Mouse (Mus musculus): ENCODE measurements around the gene Dgkg. TPM values are rescaled to one million over a fixed set of nuclear protein-coding genes. Genes with fewer than 3 reads are reported as not detected.

Dgkg gene
- total and polyA plus RNA-seq, 3 experiments: 0.33 TPM; not detected in 2

DNA sequence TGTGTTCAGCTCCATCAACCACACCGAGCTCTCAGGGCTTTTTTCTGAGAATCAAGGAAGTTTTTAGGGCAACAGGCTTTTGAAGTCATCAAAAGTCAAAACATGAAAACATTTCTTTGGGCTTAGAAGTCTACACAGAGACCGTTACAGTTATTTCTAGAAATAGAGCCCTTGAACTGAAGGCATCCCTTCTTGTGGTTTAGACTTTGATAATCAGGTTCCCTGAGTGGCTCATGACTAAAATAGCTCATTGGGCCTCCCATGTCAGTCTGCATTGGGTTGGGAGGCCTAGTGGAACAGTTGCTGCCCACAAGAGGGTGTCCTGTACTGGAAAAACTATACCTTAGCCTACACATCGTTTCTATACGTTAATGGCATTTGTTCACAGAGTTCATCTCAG is 130.6 kb downstream of the Dgkg start:
- H3K36me3 ChIP-seq (replicated peaks): no peaks in the 10 kb centered on the region
- TF ChIP-seq POLR2AphosphoS5 (IDR thresholded peaks at IDR 0.05; ENCODE audit: insufficient replicate concordance, low read depth, low read length) (no peak), TAL1 (conservative IDR thresholded peaks at IDR 0.05; ENCODE audit: low read depth, low read length) (no peak), GATA2 (IDR thresholded peaks at IDR 0.05; ENCODE audit: borderline replicate concordance, low read depth, low read length) (no peak), GATA1 (IDR thresholded peaks at IDR 0.05; ENCODE audit: borderline replicate concordance, low read length) (no peak), CTCF (IDR thresholded peaks at IDR 0.05; ENCODE audit: low read depth, low read length) (no peak)
- H3K27me3 ChIP-seq (ENCODE audit: insufficient read depth, low read length): no peaks in the 10 kb centered on the region
- no peak overlapping the region for H3K4me3 ChIP-seq (ENCODE audit: low read depth, low read length)
- ATAC-seq (ENCODE audit: extremely low read depth, insufficient number of reproducible peaks, low FRiP score, poor library complexity, severe bottlenecking) (no peak), DNase-seq (ENCODE audit: low spot score) (no peak)
- no peaks in the 10 kb centered on the region for H3K4me1 ChIP-seq (ENCODE audit: insufficient read depth, low read depth, low read length)
- no peaks in the 10 kb centered on the region for H3K9me3 ChIP-seq (replicated peaks)

DNA sequence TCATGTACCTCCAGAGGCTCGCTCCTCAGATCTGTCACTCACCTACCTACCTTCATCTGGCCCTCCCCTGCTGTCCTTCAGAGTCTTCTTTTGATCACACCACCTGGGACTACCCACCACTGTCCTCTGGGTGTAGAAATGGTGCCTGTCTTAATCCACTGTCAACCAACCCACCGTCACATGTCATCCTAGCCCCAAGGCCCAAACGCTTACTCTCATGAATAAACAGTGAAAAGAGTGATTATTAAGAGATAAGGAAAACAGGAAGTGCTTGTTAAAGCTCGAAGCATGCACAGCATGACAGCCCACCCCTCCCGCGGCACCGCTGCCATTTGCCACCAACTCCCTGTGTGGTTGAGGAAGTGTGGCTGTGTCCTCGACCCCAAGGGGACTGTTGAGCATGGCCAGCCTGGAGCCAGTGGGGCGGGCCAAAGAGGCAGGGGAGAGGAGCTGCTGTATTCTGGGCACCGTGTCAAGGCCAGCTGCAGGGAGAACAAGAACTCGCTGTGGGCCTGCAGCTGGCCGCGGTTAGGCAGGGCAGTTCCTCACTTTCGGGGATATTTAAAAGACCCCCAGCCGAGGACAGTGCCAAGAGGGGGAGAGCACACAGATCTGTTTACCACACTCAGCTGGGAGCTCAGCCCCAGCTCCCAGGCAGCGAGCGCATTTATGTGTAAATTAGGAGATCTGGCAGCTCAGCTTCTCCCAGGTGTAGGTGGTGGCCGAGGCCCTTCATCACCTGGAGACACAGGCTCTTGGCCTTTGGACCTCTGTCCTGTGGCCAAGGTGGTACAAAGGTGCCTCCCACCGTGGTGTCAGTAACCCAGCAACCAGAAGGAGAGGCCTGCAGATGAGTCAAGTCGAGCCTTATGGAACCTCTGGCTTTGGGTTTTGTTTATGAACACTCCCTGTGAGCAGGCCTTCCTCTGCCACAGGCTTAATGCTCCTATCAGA is 139.3 kb downstream of the Dgkg start:
- ATAC-seq (ENCODE audit: extremely low read depth, insufficient number of reproducible peaks, low FRiP score, poor library complexity, severe bottlenecking) (peak; percentile 76), DNase-seq (ENCODE audit: low spot score) (peak; percentile 15)
- peaks cover 11% of the 10 kb centered on the region for H3K4me1 ChIP-seq (ENCODE audit: insufficient read depth, low read depth, low read length)

DNA sequence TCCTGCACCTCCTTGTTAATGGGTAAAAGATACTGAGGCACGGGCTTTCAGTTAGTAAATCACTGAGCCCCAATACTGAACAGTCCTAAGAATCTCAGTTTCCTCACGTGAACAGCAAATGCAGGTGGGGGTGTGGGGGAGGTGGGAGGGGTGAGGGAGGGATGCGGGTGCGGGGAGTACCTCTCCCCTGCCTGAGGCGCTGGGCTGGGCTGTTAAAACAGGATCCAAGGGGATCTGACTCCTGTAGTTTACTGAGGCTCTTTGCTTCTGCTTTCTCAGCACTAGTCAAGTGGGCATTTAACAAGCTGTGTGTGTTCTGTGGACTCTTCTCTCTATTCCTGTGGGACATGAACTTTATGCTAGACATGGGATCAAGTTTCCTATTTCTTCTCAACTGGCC is 141.5 kb downstream of the Dgkg start:
- Histone ChIP-seq H3K4me1 (ENCODE audit: insufficient read depth, low read depth, low read length) (peaks cover 11% of the 10 kb centered on the region), H3K36me3 (replicated peaks) (no peaks in the 10 kb centered on the region), H3K9me3 (replicated peaks) (no peaks in the 10 kb centered on the region), H3K4me3 (ENCODE audit: low read depth, low read length) (no peak overlapping the region), H3K27me3 (ENCODE audit: insufficient read depth, low read length) (peaks cover 9% of the 10 kb centered on the region; the same call in 1 of the 2 replicates)
- TF ChIP-seq GATA2 (IDR thresholded peaks at IDR 0.05; ENCODE audit: borderline replicate concordance, low read depth, low read length): no peak
- TF ChIP-seq GATA1 (IDR thresholded peaks at IDR 0.05; ENCODE audit: borderline replicate concordance, low read length): no peak
- TF ChIP-seq TAL1 (conservative IDR thresholded peaks at IDR 0.05; ENCODE audit: low read depth, low read length): no peak
- DNase-seq (ENCODE audit: low spot score): no peak
- no peak for ATAC-seq (ENCODE audit: extremely low read depth, insufficient number of reproducible peaks, low FRiP score, poor library complexity, severe bottlenecking)

More for the DNA sequence above, 139.3 kb downstream of the Dgkg start:
- TF ChIP-seq GATA2 (IDR thresholded peaks at IDR 0.05; ENCODE audit: borderline replicate concordance, low read depth, low read length) (no peak), CTCF (IDR thresholded peaks at IDR 0.05; ENCODE audit: low read depth, low read length) (no peak), TAL1 (conservative IDR thresholded peaks at IDR 0.05; ENCODE audit: low read depth, low read length) (no peak), POLR2AphosphoS5 (IDR thresholded peaks at IDR 0.05; ENCODE audit: insufficient replicate concordance, low read depth, low read length) (no peak), GATA1 (IDR thresholded peaks at IDR 0.05; ENCODE audit: borderline replicate concordance, low read length) (no peak)
- Histone ChIP-seq H3K27me3 (ENCODE audit: insufficient read depth, low read length) (peaks cover 9% of the 10 kb centered on the region; the same call in 1 of the 2 replicates), H3K9me3 (replicated peaks) (no peaks in the 10 kb centered on the region), H3K4me3 (ENCODE audit: low read depth, low read length) (no peak overlapping the region; the same call in 1 of the 2 replicates), H3K36me3 (replicated peaks) (no peaks in the 10 kb centered on the region)

DNA sequence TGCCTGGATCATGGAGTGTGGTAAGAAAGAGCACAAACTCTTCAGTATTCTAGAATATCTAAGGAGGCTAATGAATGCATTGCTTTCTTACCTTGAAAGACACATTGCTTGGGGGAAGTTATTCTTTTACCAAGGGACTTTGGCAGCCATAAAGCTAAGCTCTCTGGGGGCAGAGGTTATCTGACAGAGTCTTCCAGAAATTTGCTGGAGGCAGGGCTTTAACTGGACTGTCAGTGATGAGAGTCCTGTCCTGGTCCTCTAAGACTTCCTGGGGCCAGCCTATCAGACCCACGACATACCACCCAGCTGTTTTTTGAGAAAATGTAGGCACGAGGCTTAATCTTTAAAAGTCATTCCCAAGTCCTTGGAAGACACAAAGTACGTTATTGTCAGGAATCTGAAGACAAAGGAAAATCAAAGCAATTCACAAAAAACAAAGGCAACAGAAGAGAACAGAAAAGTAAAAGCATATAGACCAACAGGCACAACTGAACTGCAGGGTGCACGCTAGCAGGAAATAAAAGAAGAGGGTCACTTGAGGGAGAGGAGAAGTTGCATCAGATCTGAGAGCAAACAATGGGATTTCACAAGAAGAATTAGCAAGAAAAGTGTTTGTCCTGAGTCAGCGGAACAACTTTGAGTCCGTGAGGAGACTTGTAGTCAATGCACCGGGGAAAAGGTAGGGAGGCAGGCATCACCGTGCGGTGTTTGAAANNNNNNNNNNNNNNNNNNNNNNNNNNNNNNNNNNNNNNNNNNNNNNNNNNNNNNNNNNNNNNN is 146.0 kb downstream of the Dgkg start:
- DNase-seq (ENCODE audit: low spot score) (no peak), ATAC-seq (ENCODE audit: extremely low read depth, insufficient number of reproducible peaks, low FRiP score, poor library complexity, severe bottlenecking) (no peak)
- H3K4me3 ChIP-seq (ENCODE audit: low read depth, low read length): no peak overlapping the region
- H3K9me3 ChIP-seq (replicated peaks): no peaks in the 10 kb centered on the region
- no peaks in the 10 kb centered on the region for H3K4me1 ChIP-seq (ENCODE audit: insufficient read depth, low read depth, low read length)
- H3K27me3 ChIP-seq (ENCODE audit: insufficient read depth, low read length): 0 out of 2 replicates have a peak, but pooled peaks cover 5% of the 10 kb centered on the region
- TF ChIP-seq GATA2 (IDR thresholded peaks at IDR 0.05; ENCODE audit: borderline replicate concordance, low read depth, low read length) (no peak), POLR2AphosphoS5 (IDR thresholded peaks at IDR 0.05; ENCODE audit: insufficient replicate concordance, low read depth, low read length) (no peak), GATA1 (IDR thresholded peaks at IDR 0.05; ENCODE audit: borderline replicate concordance, low read length) (no peak), TAL1 (conservative IDR thresholded peaks at IDR 0.05; ENCODE audit: low read depth, low read length) (no peak), CTCF (IDR thresholded peaks at IDR 0.05; ENCODE audit: low read depth, low read length) (no peak)
- H3K36me3 ChIP-seq (replicated peaks): no peaks in the 10 kb centered on the region

DNA sequence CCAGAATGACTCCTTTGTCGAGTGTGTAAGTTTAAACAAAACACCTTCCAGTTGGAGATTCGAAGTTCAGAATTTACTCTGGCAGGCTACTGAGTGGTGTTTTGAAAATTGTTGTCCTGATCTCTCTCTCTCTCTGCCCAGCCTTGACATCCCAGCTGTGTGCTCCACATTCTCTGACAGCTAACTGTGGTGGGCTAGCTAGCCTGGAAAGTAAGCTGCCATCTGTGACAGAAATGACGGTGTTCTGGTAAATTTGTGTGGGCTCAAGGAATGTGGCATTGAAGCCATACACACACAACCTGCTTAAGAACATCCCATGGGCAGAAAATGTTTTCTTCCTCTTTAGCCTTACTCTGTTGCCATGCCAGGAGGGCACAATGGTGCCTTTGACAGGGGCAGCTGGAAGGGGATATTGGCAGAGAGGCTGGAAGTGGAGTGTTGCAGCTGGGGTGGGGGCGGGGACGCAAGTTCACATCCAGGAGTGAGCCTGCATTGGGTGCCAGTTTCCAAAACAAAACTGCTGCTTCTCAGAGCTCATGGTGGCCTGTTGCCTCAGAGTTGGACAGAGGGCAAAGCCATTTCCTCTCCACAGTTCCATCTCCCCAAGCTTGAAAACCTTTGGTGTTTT is 148.0 kb downstream of the Dgkg start:
- no peaks in the 10 kb centered on the region for H3K36me3 ChIP-seq (replicated peaks)
- peaks cover 7% of the 10 kb centered on the region; the same call in 1 of the 2 replicates for H3K27me3 ChIP-seq (ENCODE audit: insufficient read depth, low read length)
- no peak for TF ChIP-seq CTCF (IDR thresholded peaks at IDR 0.05; ENCODE audit: low read depth, low read length)
- TF ChIP-seq GATA2 (IDR thresholded peaks at IDR 0.05; ENCODE audit: borderline replicate concordance, low read depth, low read length): no peak
- ATAC-seq (ENCODE audit: extremely low read depth, insufficient number of reproducible peaks, low FRiP score, poor library complexity, severe bottlenecking) (no peak), DNase-seq (ENCODE audit: low spot score) (no peak)
- no peaks in the 10 kb centered on the region for H3K4me1 ChIP-seq (ENCODE audit: insufficient read depth, low read depth, low read length)
- no peak overlapping the region for H3K4me3 ChIP-seq (ENCODE audit: low read depth, low read length)
- no peaks in the 10 kb centered on the region for H3K9me3 ChIP-seq (replicated peaks)

DNA sequence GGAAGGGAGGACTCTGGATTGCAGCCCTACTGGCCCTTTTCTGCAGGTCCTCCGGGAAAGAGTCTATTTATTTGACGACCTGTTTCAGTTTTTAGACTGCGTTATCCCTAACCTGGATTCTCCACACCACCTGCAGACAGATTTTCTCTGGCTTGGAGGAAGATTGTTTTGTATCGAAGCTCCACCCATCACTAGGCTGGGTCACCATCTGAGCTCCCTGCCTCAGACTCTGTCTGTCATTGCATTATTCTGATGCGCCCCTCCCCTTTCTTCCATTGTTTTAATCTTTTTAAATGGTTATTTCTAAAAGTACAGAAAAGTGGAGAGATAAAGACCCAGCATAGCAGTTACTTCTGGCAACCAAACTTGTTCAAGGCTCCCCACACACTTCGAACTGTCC is 151.4 kb downstream of the Dgkg start:
- H3K9me3 ChIP-seq (replicated peaks): no peaks in the 10 kb centered on the region

More for the DNA sequence above, 151.4 kb downstream of the Dgkg start:
- TF ChIP-seq CTCF (IDR thresholded peaks at IDR 0.05; ENCODE audit: low read depth, low read length) (no peak), GATA1 (IDR thresholded peaks at IDR 0.05; ENCODE audit: borderline replicate concordance, low read length) (no peak), GATA2 (IDR thresholded peaks at IDR 0.05; ENCODE audit: borderline replicate concordance, low read depth, low read length) (no peak), POLR2AphosphoS5 (IDR thresholded peaks at IDR 0.05; ENCODE audit: insufficient replicate concordance, low read depth, low read length) (no peak), TAL1 (conservative IDR thresholded peaks at IDR 0.05; ENCODE audit: low read depth, low read length) (no peak)
- Histone ChIP-seq H3K4me3 (ENCODE audit: low read depth, low read length) (no peak overlapping the region), H3K27me3 (ENCODE audit: insufficient read depth, low read length) (peaks cover 7% of the 10 kb centered on the region), H3K4me1 (ENCODE audit: insufficient read depth, low read depth, low read length) (no peaks in the 10 kb centered on the region), H3K36me3 (replicated peaks) (no peaks in the 10 kb centered on the region)
- no peak for ATAC-seq (ENCODE audit: extremely low read depth, insufficient number of reproducible peaks, low FRiP score, poor library complexity, severe bottlenecking)
- no peak for DNase-seq (ENCODE audit: low spot score)

Data from G1E (cell line).